Mouse (Mus musculus): Measurements from ENCODE around the gene Agr2.

GRCm38 (mm10) chr12:35975898-35976297 is 16.8 kb upstream of the Agr2 start:
- TF ChIP-seq CTCF (IDR thresholded peaks at IDR 0.05; ENCODE audit: low read depth) (no peak), EP300 (IDR thresholded peaks at IDR 0.05; ENCODE audit: low read depth) (no peak)
